Mouse (Mus musculus) limb, embryonic 13.5 days (tissue): ENCODE results near the gene Dbp. TPM values are rescaled to one million over a fixed set of nuclear protein-coding genes. Genes with fewer than 3 reads are reported as not detected.

Experiments used
- ATAC-seq: fragments of 200-750 bp; cut with Nextera tagmentation; 2 replicates; pipeline ENCODE4 v1.8.0; 2017; ENCODE audit warnings: low read depth, moderate number of reproducible peaks, moderate TSS enrichment; ENCODE audit not compliant: low FRiP score
- H3K27ac ChIP-seq: fragments of 300-500 bp; sonication (generic); 2 replicates; pipeline ENCODE4 v1.5.1; 2015; ENCODE audit warnings: inconsistent platforms, mild to moderate bottlenecking, moderate library complexity
- H3K27me3 ChIP-seq: fragments of 300-500 bp; sonication (generic); 2 replicates; pipeline ENCODE4 v1.6.1; 2015; ENCODE audit warnings: mild to moderate bottlenecking, inconsistent platforms
- H3K36me3 ChIP-seq: fragments of 300-500 bp; sonication (generic); 2 replicates; pipeline ENCODE4 v1.6.1; 2015; ENCODE audit warnings: inconsistent platforms, mild to moderate bottlenecking, moderate library complexity
- H3K4me1 ChIP-seq: fragments of 300-500 bp; sonication (generic); 2 replicates; pipeline ENCODE4 v1.6.1; 2015; ENCODE audit warnings: inconsistent platforms
- H3K4me2 ChIP-seq: fragments of 300-500 bp; sonication (generic); replicated peaks from 2 replicates; pipeline ENCODE4 v1.6.1; 2015; ENCODE audit warnings: inconsistent platforms, mild to moderate bottlenecking, moderate library complexity
- H3K4me3 ChIP-seq: fragments of 300-500 bp; sonication (generic); 2 replicates; pipeline ENCODE4 v1.5.1; 2015; ENCODE audit warnings: moderate library complexity, mild to moderate bottlenecking, inconsistent platforms
- H3K9ac ChIP-seq: fragments of 300-500 bp; sonication (generic); 2 replicates; pipeline ENCODE4 v1.6.1; 2015; ENCODE audit warnings: mild to moderate bottlenecking, inconsistent platforms
- H3K9me3 ChIP-seq: fragments of 300-500 bp; sonication (generic); 2 replicates; pipeline ENCODE4 v1.6.1; 2016; ENCODE audit warnings: inconsistent platforms
- WGBS: fragments of 180-500 bp; shearing (Covaris S2); methylation state at CpG from one replicate; pipeline ENCODE4 v1.1.7; 2015; 5-methylcytosine and 5-hydroxymethylcytosine counted together
- polyA plus RNA-seq: library from polyadenylated mRNA; unstranded; fragments of >200 nt; fragmentation: Nextera tagmentation; extraction: Ambion mirVana; gene quantifications from 2 replicates; pipeline ENCODE4 v1.2.1, GENCODE M21; 2015

Dbp gene
- polyA plus RNA-seq, 1 experiment from 2014 or later: 4.5 TPM

- Histone ChIP-seq H3K4me3 (peak overlapping the region; percentile 73), H3K27me3 (no peaks in the 10 kb centered on the region), H3K4me1 (peaks cover 58% of the 10 kb centered on the region), H3K27ac (peak overlapping the region; percentile 93), H3K9me3 (no peaks in the 10 kb centered on the region), H3K36me3 (peaks cover 33% of the 10 kb centered on the region), H3K4me2 (peak overlapping the region; percentile 99), H3K9ac (peak overlapping the region; percentile 87)
- no peak for ATAC-seq
- 0% methylated on average over 27 of the region's 27 CpGs for WGBS
These were observed 2.6 kb downstream of the Dbp start for GRCm38 (mm10) chr7:45707375-45707967.

GRCm38 (mm10) chr7:45708221-45708761 lies 3.4 kb downstream of the Dbp start:
- 32% methylated on average over 13 of the region's 13 CpGs for WGBS
- Histone ChIP-seq H3K4me1 (peaks cover 57% of the 10 kb centered on the region), H3K27me3 (no peaks in the 10 kb centered on the region), H3K4me3 (peak overlapping the region; percentile 73), H3K4me2 (peak overlapping the region; percentile 99), H3K27ac (peak overlapping the region; percentile 93), H3K36me3 (peaks cover 41% of the 10 kb centered on the region), H3K9me3 (no peaks in the 10 kb centered on the region), H3K9ac (peak overlapping the region; percentile 87)
- ATAC-seq: no peak

GRCm38 (mm10) chr7:45709036-45709435 lies 4.1 kb downstream of the Dbp start:
- Histone ChIP-seq H3K4me2 (peak overlapping the region; percentile 99; the same call in 1 of the 2 replicates), H3K9ac (0 out of 2 replicates have a peak overlapping the region, but pooled peaks have one; percentile 25), H3K27me3 (no peaks in the 10 kb centered on the region), H3K27ac (no peak overlapping the region), H3K36me3 (peaks cover 44% of the 10 kb centered on the region), H3K9me3 (no peaks in the 10 kb centered on the region), H3K4me3 (no peak overlapping the region), H3K4me1 (peaks cover 51% of the 10 kb centered on the region)
- ATAC-seq: no peak
- WGBS: 59% methylated on average over 6 of the region's 6 CpGs

- 80% methylated on average over 14 of the region's 14 CpGs for WGBS
- Histone ChIP-seq H3K27me3 (no peaks in the 10 kb centered on the region), H3K36me3 (peaks cover 44% of the 10 kb centered on the region), H3K4me1 (peaks cover 57% of the 10 kb centered on the region), H3K9me3 (no peaks in the 10 kb centered on the region), H3K4me2 (no peak overlapping the region), H3K9ac (0 out of 2 replicates have a peak overlapping the region, but pooled peaks have one; percentile 10), H3K27ac (no peak overlapping the region), H3K4me3 (no peak overlapping the region)
- ATAC-seq: no peak
These were observed 4.9 kb downstream of the Dbp start for GRCm38 (mm10) chr7:45709677-45710355.

GRCm38 (mm10) chr7:45710477-45711191 lies 5.7 kb downstream of the Dbp start:
- WGBS: 93% methylated on average over 20 of the region's 20 CpGs
- Histone ChIP-seq H3K4me2 (no peak overlapping the region), H3K4me3 (no peak overlapping the region), H3K9me3 (no peaks in the 10 kb centered on the region), H3K4me1 (peaks cover 55% of the 10 kb centered on the region), H3K27me3 (no peaks in the 10 kb centered on the region), H3K27ac (no peak overlapping the region), H3K36me3 (peaks cover 44% of the 10 kb centered on the region), H3K9ac (no peak overlapping the region)
- ATAC-seq: no peak

GRCm38 (mm10) chr7:45711316-45712021 lies 6.6 kb downstream of the Dbp start:
- Histone ChIP-seq H3K27ac (no peak overlapping the region), H3K4me1 (peaks cover 55% of the 10 kb centered on the region), H3K9ac (no peak overlapping the region), H3K4me3 (no peak overlapping the region), H3K4me2 (no peak overlapping the region), H3K27me3 (no peaks in the 10 kb centered on the region), H3K36me3 (peaks cover 44% of the 10 kb centered on the region), H3K9me3 (no peaks in the 10 kb centered on the region)
- ATAC-seq: no peak
- 91% methylated on average over 24 of the region's 24 CpGs for WGBS

- H3K4me2 ChIP-seq: no peak overlapping the region
- H3K9me3 ChIP-seq: no peaks in the 10 kb centered on the region
- no peak overlapping the region for H3K27ac ChIP-seq
- no peak for ATAC-seq
- 86% methylated on average over 21 of the region's 21 CpGs for WGBS
- peaks cover 44% of the 10 kb centered on the region for H3K36me3 ChIP-seq
- peaks cover 56% of the 10 kb centered on the region for H3K4me1 ChIP-seq
- no peak overlapping the region for H3K9ac ChIP-seq
- no peaks in the 10 kb centered on the region for H3K27me3 ChIP-seq
- H3K4me3 ChIP-seq: no peak overlapping the region
These were observed 7.3 kb downstream of the Dbp start for GRCm38 (mm10) chr7:45712022-45712757.

GRCm38 (mm10) chr7:45713396-45713795 lies 8.5 kb downstream of the Dbp start:
- Histone ChIP-seq H3K27me3 (no peaks in the 10 kb centered on the region), H3K4me2 (no peak overlapping the region), H3K27ac (no peak overlapping the region), H3K4me3 (no peak overlapping the region), H3K9ac (no peak overlapping the region), H3K36me3 (peaks cover 44% of the 10 kb centered on the region), H3K9me3 (no peaks in the 10 kb centered on the region), H3K4me1 (peaks cover 45% of the 10 kb centered on the region)
- ATAC-seq: no peak
- WGBS: 91% methylated on average over 16 of the region's 16 CpGs

- WGBS: 84% methylated on average over 6 of the region's 6 CpGs
- ATAC-seq: no peak
- H3K9ac ChIP-seq: peak overlapping the region; percentile 78
- no peaks in the 10 kb centered on the region for H3K27me3 ChIP-seq
- H3K4me3 ChIP-seq: peak overlapping the region; percentile 94
- peak overlapping the region; percentile 94 for H3K4me2 ChIP-seq
- H3K4me1 ChIP-seq: peaks cover 42% of the 10 kb centered on the region
- no peaks in the 10 kb centered on the region for H3K9me3 ChIP-seq
- peaks cover 44% of the 10 kb centered on the region for H3K36me3 ChIP-seq
- H3K27ac ChIP-seq: no peak overlapping the region
These were observed 9.1 kb downstream of the Dbp start for GRCm38 (mm10) chr7:45713881-45714520.

- Histone ChIP-seq H3K9ac (peak overlapping the region; percentile 78), H3K4me2 (peak overlapping the region; percentile 94), H3K36me3 (peaks cover 46% of the 10 kb centered on the region), H3K27me3 (no peaks in the 10 kb centered on the region), H3K4me3 (peak overlapping the region; percentile 94), H3K27ac (peak overlapping the region; percentile 52; the same call in 1 of the 2 replicates), H3K9me3 (no peaks in the 10 kb centered on the region), H3K4me1 (peaks cover 42% of the 10 kb centered on the region)
- ATAC-seq: peak; percentile 38
- 8% methylated on average over 14 of the region's 14 CpGs for WGBS
These were observed 9.8 kb downstream of the Dbp start for GRCm38 (mm10) chr7:45714630-45715089.
